Mouse (Mus musculus): ENCODE results near the gene Limk2. TPM values are rescaled to one million over a fixed set of nuclear protein-coding genes. Genes with fewer than 3 reads are reported as not detected.

Gene Limk2
- polyA plus RNA-seq, 1 experiment from 2014 or later: 63.8 TPM

DNA sequence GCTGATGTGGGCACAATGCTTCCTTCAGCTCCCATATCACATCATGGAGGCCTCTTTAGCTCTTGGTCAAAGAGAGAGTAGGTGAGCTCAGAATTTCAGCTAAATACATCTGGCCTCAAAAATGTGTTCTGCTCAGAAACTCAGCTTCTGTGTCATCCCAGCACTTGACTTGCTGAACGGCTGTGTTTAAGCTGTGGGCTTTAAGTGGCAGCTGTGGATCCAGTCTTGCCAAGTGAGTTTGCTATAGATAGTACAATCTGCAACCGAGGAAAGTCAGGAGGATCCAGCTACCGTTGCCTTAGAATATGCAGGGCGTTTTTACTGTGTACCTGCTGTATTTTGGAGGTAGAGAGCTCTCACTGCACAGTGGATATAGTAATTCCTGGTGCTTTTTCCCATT is 106.6 kb downstream of the Limk2 start:
- Histone ChIP-seq H3K36me3 (ENCODE audit: control insufficient read depth, insufficient read depth, low read length) (peaks cover 100% of the 10 kb centered on the region), H3K4me2 (ENCODE audit: low read depth, low read length) (no peak overlapping the region), H3K9ac (ENCODE audit: low read depth, low read length) (no peak overlapping the region), H3K27ac (replicated peaks; ENCODE audit: low read depth, low read length) (no peak overlapping the region), H3K27me3 (replicated peaks; ENCODE audit: control insufficient read depth, insufficient read depth, low read length) (no peaks in the 10 kb centered on the region), H3K4me3 (ENCODE audit: low read depth, low read length) (no peak overlapping the region), H3K4me1 (ENCODE audit: control insufficient read depth, insufficient read depth, low read length) (no peaks in the 10 kb centered on the region), H3K9me3 (ENCODE audit: control insufficient read depth, low read length) (no peaks in the 10 kb centered on the region)
- DNase-seq (ENCODE audit: low spot score) (peak; percentile 19), ATAC-seq (ENCODE audit: low read depth) (no peak; the same call in 1 of the 2 replicates)
- 82% methylated on average over 4 of the region's 4 CpGs for WGBS

- Histone ChIP-seq H3K9ac (ENCODE audit: low read depth, low read length) (no peak overlapping the region), H3K27me3 (replicated peaks; ENCODE audit: control insufficient read depth, insufficient read depth, low read length) (no peaks in the 10 kb centered on the region), H3K4me2 (ENCODE audit: low read depth, low read length) (no peak overlapping the region), H3K9me3 (ENCODE audit: control insufficient read depth, low read length) (no peaks in the 10 kb centered on the region), H3K4me1 (ENCODE audit: control insufficient read depth, insufficient read depth, low read length) (no peaks in the 10 kb centered on the region), H3K36me3 (ENCODE audit: control insufficient read depth, insufficient read depth, low read length) (peaks cover 100% of the 10 kb centered on the region), H3K4me3 (ENCODE audit: low read depth, low read length) (no peak overlapping the region), H3K27ac (replicated peaks; ENCODE audit: low read depth, low read length) (no peak overlapping the region)
- 96% methylated on average over 5 of the region's 5 CpGs for WGBS
- ATAC-seq (ENCODE audit: low read depth) (no peak), DNase-seq (ENCODE audit: low spot score) (no peak)
Observed at GRCm38 (mm10) chr11:3301075-3301474, 107.9 kb downstream of the Limk2 start.

DNA sequence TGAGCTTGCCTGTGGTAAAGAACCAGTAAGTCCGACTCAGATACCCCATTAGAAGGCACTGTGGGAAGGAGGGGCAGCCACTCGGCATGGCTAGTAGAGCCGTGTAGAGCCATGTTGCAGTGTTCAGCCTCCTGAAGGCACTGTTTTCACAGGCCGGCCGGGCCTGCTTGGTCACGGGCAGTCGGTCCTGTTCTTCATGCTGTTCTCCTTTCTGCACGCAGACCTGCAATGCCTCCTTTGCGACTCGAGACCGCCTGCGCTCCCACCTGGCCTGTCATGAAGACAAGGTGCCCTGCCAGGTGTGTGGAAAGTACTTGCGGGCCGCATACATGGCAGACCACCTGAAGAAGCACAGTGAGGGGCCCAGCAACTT is 110.2 kb downstream of the Limk2 start:
- H3K4me1 ChIP-seq (ENCODE audit: control insufficient read depth, insufficient read depth, low read length): peaks cover 9% of the 10 kb centered on the region
- no peak overlapping the region for H3K4me2 ChIP-seq (ENCODE audit: low read depth, low read length)
- ATAC-seq (ENCODE audit: low read depth): no peak
- H3K9ac ChIP-seq (ENCODE audit: low read depth, low read length): no peak overlapping the region
- no peaks in the 10 kb centered on the region for H3K27me3 ChIP-seq (replicated peaks; ENCODE audit: control insufficient read depth, insufficient read depth, low read length)
- no peak for DNase-seq (ENCODE audit: low spot score)
- H3K4me3 ChIP-seq (ENCODE audit: low read depth, low read length): no peak overlapping the region
- H3K27ac ChIP-seq (replicated peaks; ENCODE audit: low read depth, low read length): no peak overlapping the region
- H3K36me3 ChIP-seq (ENCODE audit: control insufficient read depth, insufficient read depth, low read length): peaks cover 98% of the 10 kb centered on the region
- 89% methylated on average over 14 of the region's 14 CpGs for WGBS
- no peaks in the 10 kb centered on the region for H3K9me3 ChIP-seq (ENCODE audit: control insufficient read depth, low read length)

DNA sequence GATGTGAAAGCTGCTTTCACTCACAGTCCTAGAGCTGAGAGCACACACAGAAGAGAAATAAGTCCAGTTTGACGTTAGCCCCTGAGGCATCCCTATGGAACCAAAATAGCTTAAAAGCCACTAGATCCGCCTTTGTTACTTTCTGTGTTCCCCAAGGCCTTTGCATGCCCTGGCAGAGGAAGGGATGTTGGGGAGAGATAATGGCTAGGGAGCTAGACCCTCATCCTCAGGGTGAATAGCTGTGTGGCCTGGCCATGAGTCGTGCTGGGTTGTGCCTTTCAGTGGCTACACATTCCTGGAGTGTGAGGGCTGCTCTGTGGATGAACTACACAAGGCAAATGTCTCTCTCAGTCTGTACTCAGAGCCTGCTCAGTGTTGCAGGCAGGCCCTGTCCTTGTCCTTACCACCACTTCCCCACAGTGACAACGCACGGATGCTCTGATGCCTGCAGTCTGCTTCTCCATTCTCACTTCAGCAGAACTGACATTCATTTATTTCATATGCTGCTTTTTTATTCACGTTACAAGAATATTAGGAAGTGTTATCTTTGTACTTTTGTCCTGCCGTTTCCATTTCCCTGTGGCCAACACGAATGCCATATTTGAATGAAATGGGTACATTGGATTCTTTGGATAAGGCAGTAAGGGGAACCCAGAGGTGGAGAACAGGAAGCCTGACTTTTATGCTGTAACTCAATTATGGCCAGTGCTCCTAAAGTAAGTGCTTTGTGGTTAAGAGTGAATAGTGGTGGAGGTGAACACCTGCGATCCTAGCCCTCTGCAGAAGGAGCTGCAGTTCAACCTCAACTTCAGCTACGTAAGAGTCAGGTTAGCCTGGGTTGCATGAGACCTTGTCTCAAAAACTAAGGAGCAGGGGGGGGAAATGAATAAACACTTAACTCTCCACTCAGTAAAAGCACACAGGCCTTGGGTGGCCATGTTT is 110.8 kb downstream of the Limk2 start:
- Histone ChIP-seq H3K36me3 (ENCODE audit: control insufficient read depth, insufficient read depth, low read length) (peaks cover 99% of the 10 kb centered on the region), H3K4me3 (ENCODE audit: low read depth, low read length) (no peak overlapping the region), H3K27ac (replicated peaks; ENCODE audit: low read depth, low read length) (no peak overlapping the region), H3K9ac (ENCODE audit: low read depth, low read length) (no peak overlapping the region), H3K27me3 (replicated peaks; ENCODE audit: control insufficient read depth, insufficient read depth, low read length) (no peaks in the 10 kb centered on the region), H3K4me2 (ENCODE audit: low read depth, low read length) (no peak overlapping the region), H3K9me3 (ENCODE audit: control insufficient read depth, low read length) (no peaks in the 10 kb centered on the region), H3K4me1 (ENCODE audit: control insufficient read depth, insufficient read depth, low read length) (peaks cover 15% of the 10 kb centered on the region)
- 82% methylated on average over 10 of the region's 10 CpGs for WGBS
- no peak for ATAC-seq (ENCODE audit: low read depth)
- DNase-seq (ENCODE audit: low spot score): no peak

- Histone ChIP-seq H3K4me1 (ENCODE audit: control insufficient read depth, insufficient read depth, low read length) (peaks cover 22% of the 10 kb centered on the region), H3K27ac (replicated peaks; ENCODE audit: low read depth, low read length) (no peak overlapping the region), H3K9me3 (ENCODE audit: control insufficient read depth, low read length) (no peaks in the 10 kb centered on the region), H3K36me3 (ENCODE audit: control insufficient read depth, insufficient read depth, low read length) (peaks cover 82% of the 10 kb centered on the region), H3K4me3 (ENCODE audit: low read depth, low read length) (no peak overlapping the region), H3K27me3 (replicated peaks; ENCODE audit: control insufficient read depth, insufficient read depth, low read length) (no peaks in the 10 kb centered on the region), H3K4me2 (ENCODE audit: low read depth, low read length) (no peak overlapping the region), H3K9ac (ENCODE audit: low read depth, low read length) (no peak overlapping the region)
- DNase-seq (ENCODE audit: low spot score): no peak
- ATAC-seq (ENCODE audit: low read depth): no peak
- 82% methylated on average over 5 of the region's 5 CpGs for WGBS
Observed at GRCm38 (mm10) chr11:3296056-3296455, 112.9 kb downstream of the Limk2 start.

- H3K36me3 ChIP-seq (ENCODE audit: control insufficient read depth, insufficient read depth, low read length): peaks cover 68% of the 10 kb centered on the region
- DNase-seq (ENCODE audit: low spot score) (no peak), ATAC-seq (ENCODE audit: low read depth) (no peak)
- H3K4me3 ChIP-seq (ENCODE audit: low read depth, low read length): no peak overlapping the region
- peaks cover 22% of the 10 kb centered on the region for H3K4me1 ChIP-seq (ENCODE audit: control insufficient read depth, insufficient read depth, low read length)
- no peaks in the 10 kb centered on the region for H3K27me3 ChIP-seq (replicated peaks; ENCODE audit: control insufficient read depth, insufficient read depth, low read length)
- no peaks in the 10 kb centered on the region for H3K9me3 ChIP-seq (ENCODE audit: control insufficient read depth, low read length)
- WGBS: 80% methylated on average over 2 of the region's 2 CpGs
- H3K4me2 ChIP-seq (ENCODE audit: low read depth, low read length): peak overlapping the region; percentile 100; the same call in 1 of the 2 replicates
- no peak overlapping the region; the same call in 1 of the 2 replicates for H3K9ac ChIP-seq (ENCODE audit: low read depth, low read length)
- H3K27ac ChIP-seq (replicated peaks; ENCODE audit: low read depth, low read length): no peak overlapping the region
Observed at GRCm38 (mm10) chr11:3294641-3295040, 114.3 kb downstream of the Limk2 start.

Other genes starting within 250 kb of the Limk2 start
- gene Sfi1, start 215.7 kb downstream of the Limk2 start, polyA plus RNA-seq (2014; fragmentation: Nextera tagmentation; extraction: Ambion mirVana): 9.8 and 9.9 TPM in 2 replicates
- 38.8 and 44.6 TPM in 2 replicates for gene Eif4enif1, start 206.8 kb downstream of the Limk2 start, polyA plus RNA-seq (2014; fragmentation: Nextera tagmentation; extraction: Ambion mirVana)
- gene Drg1, start 142.8 kb downstream of the Limk2 start, polyA plus RNA-seq (2014; fragmentation: Nextera tagmentation; extraction: Ambion mirVana): 177 and 190 TPM in 2 replicates
- gene Patz1, start 120.3 kb downstream of the Limk2 start, polyA plus RNA-seq (2014; fragmentation: Nextera tagmentation; extraction: Ambion mirVana): 35.3 and 41.0 TPM in 2 replicates
- gene Pik3ip1, start 78.8 kb downstream of the Limk2 start, polyA plus RNA-seq (2014; fragmentation: Nextera tagmentation; extraction: Ambion mirVana): 14.4 and 16.2 TPM in 2 replicates
- 37.1 and 40.3 TPM in 2 replicates for gene Rnf185, start 43.2 kb upstream of the Limk2 start, polyA plus RNA-seq (2014; fragmentation: Nextera tagmentation; extraction: Ambion mirVana)
- gene Pla2g3, start 79.1 kb upstream of the Limk2 start, polyA plus RNA-seq (2014; fragmentation: Nextera tagmentation; extraction: Ambion mirVana): 0.36 and 0.41 TPM in 2 replicates
- gene Inpp5j, start 95.6 kb upstream of the Limk2 start, polyA plus RNA-seq (2014; fragmentation: Nextera tagmentation; extraction: Ambion mirVana): 0.81 and 1.0 TPM in 2 replicates
- gene Selenom, start 105.5 kb upstream of the Limk2 start, polyA plus RNA-seq (2014; fragmentation: Nextera tagmentation; extraction: Ambion mirVana): 204 and 215 TPM in 2 replicates
- 100 and 116 TPM in 2 replicates for gene Smtn, start 131.4 kb upstream of the Limk2 start, polyA plus RNA-seq (2014; fragmentation: Nextera tagmentation; extraction: Ambion mirVana)
- gene Morc2a, start 240.0 kb upstream of the Limk2 start, polyA plus RNA-seq (2014; fragmentation: Nextera tagmentation; extraction: Ambion mirVana): 20.9 and 24.5 TPM in 2 replicates